14 mouse cellular contexts compared by ENCODE assay signal in the genomic region with DNA sequence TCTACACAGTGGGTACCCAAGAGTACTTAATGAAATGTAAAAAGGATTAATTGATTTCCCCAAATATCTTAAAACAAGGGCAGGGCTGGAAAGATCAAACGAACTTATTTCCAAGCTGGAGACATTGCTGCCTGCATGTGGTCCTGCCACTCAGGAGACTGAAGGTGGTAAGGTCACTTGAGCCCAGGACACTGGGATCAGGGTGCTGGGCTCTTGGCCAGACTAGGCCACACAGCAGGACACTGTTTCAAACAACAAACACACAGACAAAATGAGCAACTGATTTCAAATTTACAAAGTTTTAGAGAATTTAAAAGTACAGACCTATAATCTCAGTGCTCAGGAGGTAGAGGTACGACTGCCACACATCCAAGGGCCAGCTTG. TPM values are rescaled to one million over a fixed set of nuclear protein-coding genes. Genes with fewer than 3 reads are reported as not detected.
DNase-seq lines count a peak whose midpoint lies in the region; ATAC-seq and TF ChIP-seq lines count a peak whose summit lies in the region.
"Had no signal": no experiment of that assay in that cellular context is flagged by ENCODE, and none has a peak within 500 bp of the region (broad histone marks: within the 10 kb centered on the region; RNA-seq: fewer than 3 reads in every experiment).

No protein-coding gene starts in this region.

- 65% methylated on average over 2 of the region's 2 CpGs for WGBS in heart, embryonic 14.5 days
- WGBS in kidney, postnatal 0 days = 68% methylated on average over 2 of the region's 2 CpGs

- H3K36me3 ChIP-seq in heart, embryonic 14.5 days (ENCODE audit: control insufficient read depth, insufficient read depth, low read length) = peaks cover 40% of the 10 kb centered on the region
- no peaks in the 10 kb centered on the region for H3K36me3 ChIP-seq in kidney, postnatal 0 days (ENCODE audit: insufficient read depth, low read length)

- no peak overlapping the region for H3K9ac ChIP-seq in heart, embryonic 14.5 days (ENCODE audit: low read length)
- H3K9ac ChIP-seq in kidney, postnatal 0 days (ENCODE audit: low read depth, low read length) = no peak overlapping the region
- H3K9ac ChIP-seq: forebrain, postnatal 0 days; neural tube, embryonic 13.5 days had no signal

- peaks cover 22 to 66% of the 10 kb centered on the region in 2 experiments for H3K4me1 ChIP-seq in heart, embryonic 14.5 days (ENCODE audit: control insufficient read depth in 2 of 2, insufficient read depth in 2 of 2, low read length in 2 of 2)
- H3K4me1 ChIP-seq in kidney, postnatal 0 days (replicated peaks; ENCODE audit: insufficient read depth, low read length) = peaks cover 40% of the 10 kb centered on the region
- H3K4me1 ChIP-seq in bone marrow macrophage, adult 2 months (ENCODE audit: control insufficient read depth, insufficient read depth, low read length) = peaks cover 75% of the 10 kb centered on the region

- TF ChIP-seq CTCF in kidney, postnatal 0 days (IDR thresholded peaks at IDR 0.05; ENCODE audit: low read depth) = no peak
- TF ChIP-seq CTCF in bone marrow macrophage, adult 2 months (IDR thresholded peaks at IDR 0.05; ENCODE audit: low read depth, low read length) = no peak

- H3K4me3 ChIP-seq in heart, embryonic 14.5 days (ENCODE audit: control insufficient read depth in 1 of 2, insufficient read depth in 1 of 2, low read depth in 1 of 2, low read length in 2 of 2) = no peak overlapping the region
- no peak overlapping the region for H3K4me3 ChIP-seq in kidney, postnatal 0 days (replicated peaks; ENCODE audit: low read depth, low read length)
- no peak overlapping the region for H3K4me3 ChIP-seq in bone marrow macrophage, adult 2 months (ENCODE audit: insufficient read depth, low read length)
- H3K4me3 ChIP-seq: erythroblast, embryonic 14.5 days; neural tube, embryonic 13.5 days had no signal

- no peak overlapping the region for H3K4me2 ChIP-seq in heart, embryonic 14.5 days (ENCODE audit: low read length)
- H3K4me2 ChIP-seq in kidney, postnatal 0 days (ENCODE audit: low read length) = no peak overlapping the region
- H3K4me2 ChIP-seq: neural tube, embryonic 13.5 days had no signal

- H3K27ac ChIP-seq in heart, embryonic 14.5 days (replicated peaks in 1 of 2; ENCODE audit: control insufficient read depth in 1 of 2, insufficient read depth in 1 of 2, low read depth in 2 of 2, low read length in 2 of 2) = peak overlapping the region; percentile 5 to 61; a peak in 3 of 4 replicates
- peak overlapping the region; percentile 75 for H3K27ac ChIP-seq in kidney, postnatal 0 days
- H3K27ac ChIP-seq in bone marrow macrophage, adult 2 months (ENCODE audit: insufficient read depth, low read depth, low read length) = peak overlapping the region; percentile 98
- H3K27ac ChIP-seq: neural tube, embryonic 13.5 days had no signal

- H3K27me3 ChIP-seq in heart, embryonic 14.5 days (ENCODE audit: control insufficient read depth, insufficient read depth, low read length) = no peaks in the 10 kb centered on the region
- no peaks in the 10 kb centered on the region for H3K27me3 ChIP-seq in kidney, postnatal 0 days (ENCODE audit: insufficient read depth, low read length)
- H3K27me3 ChIP-seq: neural tube, embryonic 13.5 days; Patski had no signal

- no peak for TF ChIP-seq POLR2A in bone marrow macrophage, adult 2 months (IDR thresholded peaks at IDR 0.05; ENCODE audit: borderline replicate concordance, low read depth, low read length)

- no peaks in the 10 kb centered on the region for H3K9me3 ChIP-seq in heart, embryonic 14.5 days (ENCODE audit: control insufficient read depth, low read length)
- H3K9me3 ChIP-seq in kidney, postnatal 0 days (replicated peaks; ENCODE audit: low read length) = no peaks in the 10 kb centered on the region
- H3K9me3 ChIP-seq: neural tube, embryonic 13.5 days had no signal

- intact Hi-C loops in gastrocnemius, postnatal 14 days (cut with DNase I; ENCODE audit: low total_unique reads) = no loop called here

- no peak for ATAC-seq in heart, embryonic 14.5 days (ENCODE audit: insufficient number of reproducible peaks, insufficient read depth, low FRiP score, low read depth)
- ATAC-seq in kidney, postnatal 0 days (replicated peaks; ENCODE audit: low FRiP score, low read depth) = no peak
- ATAC-seq: forebrain, postnatal 0 days; midbrain, embryonic 16.5 days had no signal

- no peak for DNase-seq in heart, adult 9 months (ENCODE audit: low spot score in 2 of 2)
- no peak for DNase-seq in kidney, postnatal 0 days (ENCODE audit: low spot score)
- DNase-seq in kidney, adult 18-20 months = no peak
- peak; percentile 42 for DNase-seq in gastrocnemius, postnatal 14 days
- no peak for DNase-seq in adipocyte (ENCODE audit: low spot score)
- DNase-seq: cerebellum, adult 8-10 months; forebrain, postnatal 0 days; thymus, postnatal 36 days had no signal

RNA-seq across cellular contexts. Expression of a gene that starts 23.5 kb away (rescaled TPM):
- polyA plus RNA-seq in heart, embryonic 14.5 days (2014; fragmentation: Nextera tagmentation; extraction: Ambion mirVana) = 61.2 and 63.4 TPM in 2 replicates
- 76.8 and 85.9 TPM in 2 replicates for polyA plus RNA-seq in kidney, postnatal 0 days (2015; fragmentation: Nextera tagmentation; extraction: Ambion mirVana)
- 60.7 and 70.5 TPM in 2 replicates for polyA plus RNA-seq in bone marrow macrophage, adult 2 months (2012; ENCODE audit: insufficient read depth, insufficient read length, missing spikeins)
- 10 to 100 TPM; 25.2 to 27.1 TPM for total RNA-seq in gastrocnemius, postnatal 14 days (2021)

Comparison
In these comparisons a context has a peak if more than half of its experiments do, and no peak if none do; other contexts are left out.
1. H3K27ac ChIP-seq: peak in every context shown above with its lines; median percentile 98 in bone marrow macrophage, adult 2 months; 75 in kidney, postnatal 0 days; 33 in heart, embryonic 14.5 days.